Mouse (Mus musculus): ENCODE measurements at regions not wholly inside any gene's neighbourhood (a gene's known extent, or its start where the extent isn't known, plus 50 kb on each side); places are given as distances from the start of the nearest gene placed in this dataset.

DNA sequence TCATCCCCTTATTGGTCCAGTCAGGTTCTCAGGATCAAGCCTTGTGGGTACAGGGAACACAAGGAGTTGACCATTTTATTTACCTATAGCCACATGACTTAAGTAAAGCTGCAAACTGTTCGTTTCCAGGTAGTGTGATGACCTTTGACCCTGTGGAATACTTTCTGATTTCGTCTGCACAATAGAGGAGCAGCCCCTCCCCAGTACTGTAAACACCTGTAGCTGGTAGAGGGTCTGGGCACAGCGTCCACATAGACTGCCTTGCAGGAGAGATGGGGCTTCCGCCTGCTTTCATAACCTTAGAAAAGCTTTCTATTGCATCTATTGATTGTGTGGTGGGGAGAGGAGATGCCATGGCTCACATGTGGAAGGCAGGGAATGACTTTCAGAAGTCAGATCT lies 105.2 kb upstream of the Tsc22d1 start:
- no peak for TF ChIP-seq POLR2A (IDR thresholded peaks at IDR 0.05; ENCODE audit: borderline replicate concordance, extremely low read depth, low read depth, low read length)
- TF ChIP-seq CTCF (IDR thresholded peaks at IDR 0.05; ENCODE audit: insufficient read depth, low read length), result no peak
